Mouse (Mus musculus): ENCODE measurements around the gene 3100002H09Rik. TPM values are rescaled to one million over a fixed set of nuclear protein-coding genes. Genes with fewer than 3 reads are reported as not detected.

Gene 3100002H09Rik
- total RNA-seq, 2 experiments from 2014 or later = not detected

GRCm38 (mm10) chr4:124615986-124616385 is 5.4 kb upstream of the 3100002H09Rik start:
- intact Hi-C loops (cut with DNase I) = no loop called here

GRCm38 (mm10) chr4:124615406-124615960 is 4.9 kb upstream of the 3100002H09Rik start:
- no peak for DNase-seq
- intact Hi-C loops (cut with DNase I) = no loop called here

More at GRCm38 (mm10) chr4:124615986-124616385, 5.4 kb upstream of the 3100002H09Rik start:
- DNase-seq = no peak

- no peak for DNase-seq
- intact Hi-C loops (cut with DNase I) = no loop called here
Measured at GRCm38 (mm10) chr4:124614189-124614588, 3.6 kb upstream of the 3100002H09Rik start.

- intact Hi-C loops (cut with DNase I) = no loop called here
- no peak for DNase-seq
Measured at GRCm38 (mm10) chr4:124611768-124612167, 1.2 kb upstream of the 3100002H09Rik start.

- peak in 1 of 2 experiments; percentile 11 for DNase-seq
- intact Hi-C loops (cut with DNase I) = no loop called here
Measured at GRCm38 (mm10) chr4:124610066-124610465, 537 bp downstream of the 3100002H09Rik start.

GRCm38 (mm10) chr4:124607166-124607565 is 3.4 kb downstream of the 3100002H09Rik start:
- intact Hi-C loops (cut with DNase I) = no loop called here
- DNase-seq = peak in 1 of 2 experiments; percentile 3

- intact Hi-C loops (cut with DNase I) = no loop called here
- DNase-seq = no peak
Measured at GRCm38 (mm10) chr4:124606180-124606579, 4.4 kb downstream of the 3100002H09Rik start.

GRCm38 (mm10) chr4:124605255-124605654 is 5.3 kb downstream of the 3100002H09Rik start:
- intact Hi-C loops (cut with DNase I) = no loop called here
- DNase-seq = no peak

- no peak for DNase-seq
- intact Hi-C loops (cut with DNase I) = no loop called here
Measured at GRCm38 (mm10) chr4:124603712-124604111, 6.9 kb downstream of the 3100002H09Rik start.

- DNase-seq = no peak
- intact Hi-C loops (cut with DNase I) = no loop called here
Measured at GRCm38 (mm10) chr4:124595929-124596328, 14.7 kb downstream of the 3100002H09Rik start.

GRCm38 (mm10) chr4:124594933-124595332 is 15.7 kb downstream of the 3100002H09Rik start:
- intact Hi-C loops (cut with DNase I) = no loop called here
- DNase-seq = peak; percentile 32 to 46

- intact Hi-C loops (cut with DNase I) = no loop called here
- DNase-seq = no peak
Measured at GRCm38 (mm10) chr4:124593691-124594090, 16.9 kb downstream of the 3100002H09Rik start.

GRCm38 (mm10) chr4:124593210-124593609 is 17.4 kb downstream of the 3100002H09Rik start:
- DNase-seq = no peak
- intact Hi-C loops (cut with DNase I) = no loop called here

- intact Hi-C loops (cut with DNase I) = no loop called here
- no peak for DNase-seq
Measured at GRCm38 (mm10) chr4:124592241-124592640, 18.4 kb downstream of the 3100002H09Rik start.

- no peak for DNase-seq
- intact Hi-C loops (cut with DNase I) = no loop called here
Measured at GRCm38 (mm10) chr4:124580695-124581094, 29.9 kb downstream of the 3100002H09Rik start.

- intact Hi-C loops (cut with DNase I) = no loop called here
- peak in 1 of 2 experiments; percentile 9 for DNase-seq
Measured at GRCm38 (mm10) chr4:124575955-124576445, 34.6 kb downstream of the 3100002H09Rik start.

- peak; percentile 29 to 32 for DNase-seq
- intact Hi-C loops (cut with DNase I) = no loop called here
Measured at GRCm38 (mm10) chr4:124575269-124575954, 35.2 kb downstream of the 3100002H09Rik start.

GRCm38 (mm10) chr4:124573586-124573985 is 37.0 kb downstream of the 3100002H09Rik start:
- DNase-seq = peak; percentile 41 to 50
- intact Hi-C loops (cut with DNase I) = loop anchor here (5.0 kb wide), 1 partner anchor 84 kb away; the partner anchor contains the start of gene Pou3f1

- peak; percentile 90 for DNase-seq
- intact Hi-C loops (cut with DNase I) = loop anchor here (5.0 kb wide), 1 partner anchor 86 kb away; the partner anchor contains the start of gene Pou3f1
Measured at GRCm38 (mm10) chr4:124570977-124571376, 39.6 kb downstream of the 3100002H09Rik start.

GRCm38 (mm10) chr4:124569661-124570060 is 40.9 kb downstream of the 3100002H09Rik start:
- intact Hi-C loops (cut with DNase I) = loop anchor here (5.0 kb wide), 1 partner anchor 88 kb away; the partner anchor contains the start of gene Pou3f1
- DNase-seq = no peak

GRCm38 (mm10) chr4:124563371-124563770 is 47.2 kb downstream of the 3100002H09Rik start:
- DNase-seq = no peak
- intact Hi-C loops (cut with DNase I) = no loop called here

GRCm38 (mm10) chr4:124562721-124563120 is 47.9 kb downstream of the 3100002H09Rik start:
- peak in 1 of 2 experiments; percentile 11 for DNase-seq
- intact Hi-C loops (cut with DNase I) = no loop called here

Data from heart, postnatal 10 days (tissue).